Mouse (Mus musculus) megakaryocyte, embryonic 14.5 days (primary cell): Measurements from ENCODE around the gene Rapsn.

Experiments
- FLI1 ChIP-seq: IDR thresholded peaks from 2 replicates; pipeline ENCODE4 v1.6.1; 2012; ENCODE audit warnings: low read length, inconsistent platforms, mixed read lengths
- GATA1 ChIP-seq: IDR thresholded peaks from 3 replicates; pipeline ENCODE4 v1.6.1; 2012; ENCODE audit warnings: mixed read lengths, low read length, inconsistent platforms, borderline replicate concordance

- TF ChIP-seq GATA1 (no peak), FLI1 (no peak)
Measured at GRCm38 (mm10) chr2:91053934-91054382, 18.5 kb downstream of the Rapsn start, which contains the start of gene Psmc3.
